Mouse (Mus musculus) liver, postnatal 0 days (tissue): ENCODE data around the gene Rtkn2.

Source experiments
- CTCF ChIP-seq: sonication (generic); IDR thresholded peaks from 2 replicates; pipeline ENCODE4 v1.5.1; 2016; ENCODE audit warnings: antibody characterized with exemption, low read depth
- EP300 ChIP-seq: IDR thresholded peaks from 2 replicates; pipeline ENCODE4 v1.6.1; 2016; ENCODE audit warnings: antibody characterized with exemption, low read depth, mild to moderate bottlenecking

DNA sequence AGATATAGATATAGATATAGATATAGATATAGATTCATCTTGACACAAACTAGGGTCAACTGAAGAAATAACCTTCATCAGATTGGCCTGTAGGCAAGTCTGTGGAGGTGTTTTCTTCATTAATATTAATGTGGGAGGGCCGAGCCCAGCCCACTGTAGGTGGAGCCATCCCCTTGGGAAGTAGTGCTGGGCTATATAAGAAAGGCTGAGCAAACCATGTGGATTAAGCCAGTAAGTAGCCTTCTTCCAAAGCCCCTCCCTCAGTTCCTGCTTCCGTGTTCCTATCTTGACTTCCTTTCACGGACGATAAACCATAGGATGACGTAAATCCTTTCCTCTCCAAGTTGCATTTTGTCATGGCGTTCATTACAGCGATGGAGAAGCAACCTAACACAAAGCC lies 30.5 kb downstream of the Rtkn2 start:
- TF ChIP-seq EP300 (no peak), CTCF (no peak)
